Mouse (Mus musculus) heart, adult 2 months (tissue): ENCODE measurements around the gene Slc17a5.

Source experiments
- EP300 ChIP-seq: fragments of 200-500 bp; IDR thresholded peaks from 2 replicates; pipeline ENCODE4 v1.6.1; 2011; ENCODE audit warnings: low read depth, low read length, control low read depth; ENCODE audit not compliant: insufficient read depth
- POLR2A ChIP-seq: fragments of 200-500 bp; IDR thresholded peaks from 2 replicates; pipeline ENCODE4 v1.6.1; 2011; ENCODE audit warnings: mild to moderate bottlenecking, low read depth, low read length, control low read depth; ENCODE audit not compliant: insufficient read depth

- TF ChIP-seq POLR2A = no peak
- no peak for TF ChIP-seq EP300
These were observed 12.1 kb upstream of the Slc17a5 start for GRCm38 (mm10) chr9:78599927-78600326.
